Mouse (Mus musculus) MEL (cell line): ENCODE measurements around the gene Msh3.

ENCODE experiments used
- CHD1 ChIP-seq: IDR thresholded peaks from 2 replicates; pipeline ENCODE4 v1.6.1; 2012; ENCODE audit warnings: low read depth, mild to moderate bottlenecking, inconsistent platforms, low read length, improper control_type of control experiment
- CHD2 ChIP-seq: IDR thresholded peaks from 2 replicates; pipeline ENCODE4 v1.6.1; 2011; ENCODE audit warnings: low read length, improper control_type of control experiment
- CTCF ChIP-seq, 3 experiments: IDR thresholded peaks in 2 of 3; conservative IDR thresholded peaks in 1 of 3; 2 replicates each; pipeline ENCODE4 v1.5.1; 2011 to 2012; ENCODE audit warnings: low read length in 3 of 3, low read depth in 2 of 3, mild to moderate bottlenecking in 2 of 3, improper control_type of control experiment in 1 of 3, inconsistent platforms in 1 of 3, mixed read lengths in 1 of 3, moderate library complexity in 1 of 3; ENCODE audit not compliant: control insufficient read depth in 1 of 3, insufficient read depth in 1 of 3, poor library complexity in 1 of 3, severe bottlenecking in 1 of 3
- EP300 ChIP-seq, 2 experiments: IDR thresholded peaks; 2 replicates each; pipeline ENCODE4 v1.6.1; 2011; ENCODE audit warnings: improper control_type of control experiment in 2 of 2, low read length in 2 of 2, low read depth in 1 of 2, mild to moderate bottlenecking in 1 of 2
- GATA1 ChIP-seq: IDR thresholded peaks from 2 replicates; pipeline ENCODE4 v1.6.1; 2011; ENCODE audit warnings: low read depth, low read length, improper control_type of control experiment
- MAFK ChIP-seq: IDR thresholded peaks from 2 replicates; pipeline ENCODE4 v1.6.1; 2011; ENCODE audit warnings: low read depth, mild to moderate bottlenecking, low read length, improper control_type of control experiment, borderline replicate concordance
- POLR2A ChIP-seq, 2 experiments: IDR thresholded peaks; 2 replicates each; pipeline ENCODE4 v1.6.1; 2011 to 2012; ENCODE audit warnings: low read length in 2 of 2, mild to moderate bottlenecking in 2 of 2, control low read depth in 1 of 2, improper control_type of control experiment in 1 of 2, low read depth in 1 of 2, moderate library complexity in 1 of 2; ENCODE audit not compliant: control insufficient read depth in 1 of 2, insufficient read depth in 1 of 2, poor library complexity in 1 of 2
- POLR2AphosphoS2 ChIP-seq: IDR thresholded peaks from 2 replicates; pipeline ENCODE4 v1.6.1; 2011; ENCODE audit warnings: low read length, improper control_type of control experiment
- SMC3 ChIP-seq: IDR thresholded peaks from 2 replicates; pipeline ENCODE4 v1.6.1; 2011; ENCODE audit warnings: low read depth, low read length, improper control_type of control experiment
- TCF12 ChIP-seq: IDR thresholded peaks from 2 replicates; pipeline ENCODE4 v1.6.1; 2014; ENCODE audit warnings: low read depth, mild to moderate bottlenecking, inconsistent platforms, low read length, improper control_type of control experiment, moderate library complexity
- USF1 ChIP-seq: IDR thresholded peaks from 2 replicates; pipeline ENCODE4 v1.6.1; 2014; ENCODE audit warnings: low read depth, mild to moderate bottlenecking, inconsistent platforms, low read length, improper control_type of control experiment, moderate library complexity
- ZMIZ1 ChIP-seq: IDR thresholded peaks from 2 replicates; pipeline ENCODE4 v1.6.1; 2012; ENCODE audit warnings: low read depth, mild to moderate bottlenecking, inconsistent platforms, low read length, improper control_type of control experiment, moderate library complexity
- ZNF384 ChIP-seq: IDR thresholded peaks from 2 replicates; pipeline ENCODE4 v1.6.1; 2012; ENCODE audit warnings: low read depth, mild to moderate bottlenecking, inconsistent platforms, low read length, improper control_type of control experiment

DNA sequence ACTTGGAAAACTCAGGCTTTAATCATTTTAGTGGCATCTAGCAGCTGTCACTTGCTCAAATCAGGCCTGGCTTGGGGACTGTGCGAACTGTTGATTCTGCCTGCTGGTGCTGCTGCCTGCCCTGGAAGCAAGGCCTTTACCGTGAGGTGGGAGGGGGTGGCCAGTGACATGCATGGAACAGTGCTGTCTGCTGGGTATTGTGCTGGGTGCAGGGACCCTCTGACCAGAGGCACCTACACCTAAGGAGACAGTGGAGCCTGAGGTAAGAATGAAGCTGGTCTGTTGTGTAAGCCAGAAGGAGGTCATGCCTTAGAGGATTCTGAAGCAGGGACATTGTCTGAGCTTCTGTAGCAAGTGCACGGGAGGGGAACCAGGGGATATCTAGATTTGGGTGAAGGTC lies 16.0 kb upstream of the Msh3 start:
- TF ChIP-seq CHD1 (no peak), MAFK (no peak), POLR2A (IDR thresholded peaks at IDR 0.05; ENCODE audit: control insufficient read depth in 1 of 2, insufficient read depth in 1 of 2, low read depth in 1 of 2, low read length in 2 of 2, poor library complexity in 1 of 2) (no peak), CTCF (IDR thresholded peaks at IDR 0.05 in 2 of 3, conservative IDR thresholded peaks at IDR 0.05 in 1 of 3; ENCODE audit: control insufficient read depth in 1 of 3, insufficient read depth in 1 of 3, low read depth in 2 of 3, low read length in 3 of 3, poor library complexity in 1 of 3, severe bottlenecking in 1 of 3) (no peak), GATA1 (no peak), ZNF384 (no peak), SMC3 (no peak), ZMIZ1 (no peak), EP300 (IDR thresholded peaks at IDR 0.05; ENCODE audit: low read depth in 1 of 2, low read length in 2 of 2) (no peak), TCF12 (no peak), POLR2AphosphoS2 (no peak), CHD2 (no peak), USF1 (no peak)
